Mouse (Mus musculus) liver, embryonic 11.5 days (tissue): ENCODE measurements around the gene Fgfr2. TPM values are rescaled to one million over a fixed set of nuclear protein-coding genes. Genes with fewer than 3 reads are reported as not detected.
"Not testable (repeated sequence)": the region's sequence is repeated elsewhere in the genome, so short reads cannot be mapped to it uniquely, and the experiment has no call there.

Experiments used
- ATAC-seq: fragments of 200-750 bp; cut with Nextera tagmentation; replicated peaks from 2 replicates; pipeline ENCODE4 v1.8.0; 2017; ENCODE audit warnings: moderate number of reproducible peaks, mild to moderate bottlenecking, moderate TSS enrichment, moderate library complexity; ENCODE audit not compliant: low FRiP score
- DNase-seq: peaks from one replicate; pipeline ENCODE4 v3.0.0-alpha.2; 2017; ENCODE audit warnings: low spot score
- H3K27ac ChIP-seq: fragments of 300-500 bp; sonication (generic); 2 replicates; pipeline ENCODE4 v1.5.1; 2014; ENCODE audit warnings: mild to moderate bottlenecking, low read depth, low read length, control low read depth
- H3K27me3 ChIP-seq: fragments of 300-500 bp; sonication (generic); replicated peaks from 2 replicates; pipeline ENCODE4 v1.6.1; 2014; ENCODE audit warnings: low read length, mixed read lengths; ENCODE audit not compliant: control insufficient read depth, insufficient read depth
- H3K36me3 ChIP-seq: fragments of 300-500 bp; sonication (generic); 2 replicates; pipeline ENCODE4 v1.6.1; 2014; ENCODE audit warnings: mild to moderate bottlenecking, low read length, moderate library complexity, mixed read lengths; ENCODE audit not compliant: control insufficient read depth, insufficient read depth
- H3K4me1 ChIP-seq: fragments of 300-500 bp; sonication (generic); replicated peaks from 2 replicates; pipeline ENCODE4 v1.6.1; 2014; ENCODE audit warnings: low read length, mixed read lengths; ENCODE audit not compliant: control insufficient read depth, insufficient read depth
- H3K4me2 ChIP-seq: fragments of 300-500 bp; sonication (generic); 2 replicates; pipeline ENCODE4 v1.6.1; 2014; ENCODE audit warnings: mild to moderate bottlenecking, control low read depth, moderate library complexity
- H3K4me3 ChIP-seq: fragments of 300-500 bp; sonication (generic); 2 replicates; pipeline ENCODE4 v1.5.1; 2014; ENCODE audit warnings: low read depth, low read length, control low read depth
- H3K9ac ChIP-seq: fragments of 300-500 bp; sonication (generic); 2 replicates; pipeline ENCODE4 v1.6.1; 2014; ENCODE audit warnings: low read depth, low read length, control low read depth
- H3K9me3 ChIP-seq: fragments of 300-500 bp; sonication (generic); 2 replicates; pipeline ENCODE4 v1.6.1; 2016; ENCODE audit warnings: low read length, inconsistent platforms, mixed read lengths; ENCODE audit not compliant: control insufficient read depth
- WGBS: fragments of 180-500 bp; shearing (Covaris S2); extraction: QIAGEN DNeasy Blood & Tissue Kit; methylation state at CpG from one replicate; pipeline ENCODE4 v1.1.7; 2014; 5-methylcytosine and 5-hydroxymethylcytosine counted together
- polyA plus RNA-seq: library from polyadenylated mRNA; unstranded; fragments of >200 nt; fragmentation: Nextera tagmentation; extraction: Ambion mirVana; gene quantifications from 2 replicates; pipeline ENCODE4 v1.2.1, GENCODE M21; 2014

The Fgfr2 gene
- polyA plus RNA-seq, 1 experiment from 2014 or later, result 32.6 TPM

DNA sequence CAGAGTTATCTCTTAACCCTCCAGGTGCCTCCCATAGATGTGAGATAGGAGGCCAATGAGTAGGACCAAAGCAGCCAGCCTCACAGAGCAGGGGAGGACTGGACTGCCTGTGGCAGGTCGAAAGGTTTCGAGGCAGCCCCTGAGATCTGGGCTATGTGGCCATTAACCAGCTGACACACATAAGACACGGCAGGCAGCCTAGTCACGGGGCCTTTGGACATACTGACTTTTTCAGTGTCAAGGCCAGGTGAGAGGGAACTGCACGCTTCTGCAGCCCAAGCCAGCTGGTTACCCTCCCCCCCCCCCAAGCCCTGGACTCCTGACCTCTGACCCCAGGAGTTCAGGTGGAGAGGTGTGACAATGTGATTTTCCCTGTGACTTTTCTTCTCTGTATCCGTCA lies 458.3 kb downstream of the Fgfr2 start:
- DNase-seq (no peak), ATAC-seq (peak; percentile 41)
- Histone ChIP-seq H3K4me3 (no peak overlapping the region), H3K9ac (no peak overlapping the region), H3K4me2 (no peak overlapping the region), H3K4me1 (peaks cover 5% of the 10 kb centered on the region), H3K9me3 (no peaks in the 10 kb centered on the region), H3K27ac (no peak overlapping the region), H3K36me3 (no peaks in the 10 kb centered on the region), H3K27me3 (no peaks in the 10 kb centered on the region)
- 69% methylated on average over 6 of the region's 6 CpGs for WGBS

DNA sequence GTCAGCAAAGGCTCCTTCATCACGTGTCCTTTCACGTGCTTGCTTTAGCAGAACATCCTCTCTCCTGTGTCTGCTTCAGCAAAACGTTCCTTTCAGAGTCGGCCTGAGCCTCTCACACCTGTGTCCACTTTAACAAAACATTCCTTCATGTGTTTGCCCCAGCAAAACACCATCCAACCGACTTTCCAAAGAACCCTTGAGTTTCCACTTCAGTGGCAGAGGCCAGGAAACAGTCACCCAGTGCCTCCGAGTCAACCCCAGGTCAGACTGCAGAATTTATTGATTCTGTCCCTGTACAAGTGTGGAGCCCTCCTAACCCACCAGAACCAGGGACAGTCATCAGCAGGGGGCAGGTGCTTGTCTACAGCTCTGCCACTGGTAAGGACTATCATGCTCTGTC lies 460.3 kb downstream of the Fgfr2 start:
- not testable (repeated sequence) for DNase-seq, H3K9me3 ChIP-seq, H3K27ac ChIP-seq, H3K36me3 ChIP-seq, H3K4me2 ChIP-seq, H3K27me3 ChIP-seq, H3K9ac ChIP-seq, ATAC-seq, H3K4me3 ChIP-seq
- peaks cover 14% of the 10 kb centered on the region for H3K4me1 ChIP-seq
- 78% methylated on average over 6 of the region's 6 CpGs for WGBS

DNA sequence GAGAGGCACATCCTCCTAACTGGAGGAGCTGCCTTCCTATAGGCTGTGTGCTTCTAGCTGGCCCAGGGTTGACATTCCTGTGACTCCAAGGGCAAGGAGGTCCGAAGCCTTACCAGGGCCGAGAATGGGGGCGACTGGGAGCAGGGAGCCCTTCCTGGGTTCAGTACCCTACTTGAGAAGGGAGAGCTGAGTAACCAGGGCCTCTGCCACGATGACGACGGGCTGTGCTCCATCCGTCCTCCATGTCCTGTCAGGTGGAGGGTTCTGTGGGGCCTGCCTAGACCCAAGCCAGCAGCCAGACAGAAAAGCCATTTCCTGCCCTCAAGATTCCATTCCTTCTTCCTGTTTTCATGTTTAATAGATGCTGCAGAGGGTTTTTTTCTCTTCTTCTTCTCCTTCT lies 463.5 kb downstream of the Fgfr2 start:
- Histone ChIP-seq H3K9me3 (no peaks in the 10 kb centered on the region), H3K36me3 (no peaks in the 10 kb centered on the region), H3K4me3 (no peak overlapping the region), H3K27ac (no peak overlapping the region), H3K27me3 (no peaks in the 10 kb centered on the region), H3K4me1 (peaks cover 22% of the 10 kb centered on the region), H3K9ac (no peak overlapping the region), H3K4me2 (no peak overlapping the region)
- WGBS, result 46% methylated on average over 7 of the region's 7 CpGs
- DNase-seq (no peak), ATAC-seq (no peak)

DNA sequence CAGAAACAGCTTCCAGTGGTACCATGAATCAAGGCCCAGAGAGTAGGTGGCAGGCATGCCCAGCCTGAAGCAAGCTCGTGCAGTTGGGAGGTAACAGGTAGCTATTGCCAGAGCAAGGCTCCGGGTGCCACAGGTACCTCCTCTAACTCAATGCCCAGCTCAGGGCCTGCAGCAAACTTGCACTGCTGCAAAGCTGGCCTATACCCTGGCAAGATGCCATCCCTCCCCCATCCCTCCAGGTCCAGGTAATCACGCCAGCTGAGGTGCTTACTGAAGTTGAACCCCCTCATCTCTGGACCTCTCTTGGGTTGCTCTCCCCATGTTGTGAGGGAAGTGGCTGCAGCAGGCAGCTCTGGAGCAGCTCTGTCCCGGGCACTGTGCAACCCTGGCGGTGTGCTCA lies 464.5 kb downstream of the Fgfr2 start:
- Histone ChIP-seq H3K27me3 (no peaks in the 10 kb centered on the region), H3K4me2 (no peak overlapping the region), H3K9me3 (no peaks in the 10 kb centered on the region), H3K4me1 (peaks cover 22% of the 10 kb centered on the region), H3K27ac (no peak overlapping the region), H3K9ac (no peak overlapping the region), H3K4me3 (no peak overlapping the region), H3K36me3 (no peaks in the 10 kb centered on the region)
- 80% methylated on average over 5 of the region's 5 CpGs for WGBS
- ATAC-seq (no peak), DNase-seq (no peak)

DNA sequence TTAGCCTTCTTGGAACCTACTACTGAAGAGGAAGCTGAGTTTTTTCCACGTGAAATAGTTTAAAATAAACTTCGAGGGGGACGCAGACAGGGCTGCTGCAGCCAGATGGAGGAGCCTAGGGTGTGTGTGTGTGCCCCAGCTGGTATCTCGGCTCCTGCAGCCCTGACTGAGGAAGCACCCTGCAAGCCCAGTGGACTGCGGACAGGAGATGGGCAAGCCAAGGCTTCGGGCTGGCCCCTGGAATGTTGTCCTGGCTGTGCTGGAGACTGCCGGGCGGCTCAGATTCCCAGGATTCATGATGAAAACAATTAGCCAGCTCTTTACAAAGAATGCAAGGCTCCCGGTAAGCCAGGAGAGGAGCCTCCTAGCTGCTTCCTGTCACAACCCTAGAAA lies 465.1 kb downstream of the Fgfr2 start:
- WGBS, result 25% methylated on average over 9 of the region's 9 CpGs
- ATAC-seq, result no peak
- H3K27ac ChIP-seq, result no peak overlapping the region; the same call in 1 of the 2 replicates

DNA sequence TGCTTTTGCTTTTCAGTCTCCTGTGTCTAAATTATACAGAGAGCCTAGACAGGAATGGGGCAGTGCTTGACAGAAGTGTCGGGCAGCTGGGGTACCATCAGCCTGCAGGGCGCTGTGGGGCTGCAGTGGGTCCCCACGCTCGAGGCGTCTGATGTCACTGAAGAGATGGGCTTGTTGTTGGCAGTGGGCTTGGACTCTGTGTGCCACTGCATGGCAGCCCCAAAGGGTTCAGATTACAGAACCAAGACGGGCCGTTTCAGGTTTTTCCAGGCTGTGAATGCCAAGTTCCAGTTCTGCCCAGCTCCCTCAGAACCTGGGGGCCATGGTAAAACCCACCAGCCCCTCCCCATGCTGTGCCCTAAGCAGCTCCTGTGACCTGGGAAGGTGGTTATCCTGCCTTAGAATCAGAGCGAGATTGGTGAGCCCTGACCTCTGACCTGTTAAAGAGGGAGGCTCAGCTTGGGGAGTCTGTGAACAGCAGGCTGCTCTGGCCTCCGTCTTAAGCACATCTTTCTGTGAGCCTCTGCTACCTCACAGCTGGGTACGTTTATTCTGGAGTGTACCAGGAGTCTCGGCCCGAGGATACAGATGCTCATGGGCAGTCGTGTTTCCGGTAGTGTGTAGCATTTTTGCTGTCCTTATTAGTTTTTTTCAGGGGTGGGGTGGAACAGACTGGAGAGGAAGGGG lies 465.6 kb downstream of the Fgfr2 start:
- H3K27ac ChIP-seq, result no peak overlapping the region
- no peaks in the 10 kb centered on the region for H3K27me3 ChIP-seq
- no peaks in the 10 kb centered on the region for H3K9me3 ChIP-seq
- H3K4me1 ChIP-seq, result peaks cover 22% of the 10 kb centered on the region
- 60% methylated on average over 14 of the region's 14 CpGs for WGBS
- no peak overlapping the region for H3K4me3 ChIP-seq
- DNase-seq (no peak), ATAC-seq (no peak)
- H3K9ac ChIP-seq, result no peak overlapping the region
- H3K4me2 ChIP-seq, result no peak overlapping the region
- no peaks in the 10 kb centered on the region for H3K36me3 ChIP-seq

More for the DNA sequence above, 465.1 kb downstream of the Fgfr2 start:
- H3K4me2 ChIP-seq, result no peak overlapping the region
- H3K4me1 ChIP-seq, result peaks cover 22% of the 10 kb centered on the region
- H3K9me3 ChIP-seq, result no peaks in the 10 kb centered on the region
- no peaks in the 10 kb centered on the region for H3K27me3 ChIP-seq
- no peaks in the 10 kb centered on the region for H3K36me3 ChIP-seq
- no peak for DNase-seq
- no peak overlapping the region for H3K4me3 ChIP-seq
- H3K9ac ChIP-seq, result no peak overlapping the region

DNA sequence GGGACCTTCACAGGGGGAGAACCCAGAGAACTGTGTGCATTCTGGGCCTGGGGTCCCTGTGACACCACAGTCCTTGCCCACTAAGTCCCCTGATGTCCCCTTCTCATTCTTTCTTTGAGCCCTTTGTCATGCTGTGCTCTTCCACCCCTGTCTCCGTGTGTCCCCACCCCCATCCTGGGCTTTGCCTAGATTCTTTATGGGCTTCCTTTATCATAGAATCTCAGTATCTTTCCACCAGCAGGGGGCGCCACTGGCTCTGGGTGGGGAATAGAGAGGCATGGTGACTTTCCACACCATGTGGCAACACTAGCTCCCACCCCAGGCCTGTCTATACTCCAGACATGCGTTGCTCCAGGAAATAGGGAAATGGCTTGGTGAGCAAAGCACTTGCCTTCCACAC lies 466.6 kb downstream of the Fgfr2 start:
- 6% methylated on average over 3 of the region's 3 CpGs for WGBS
- H3K4me3 ChIP-seq, result no peak overlapping the region
- no peaks in the 10 kb centered on the region for H3K9me3 ChIP-seq
- peak overlapping the region; percentile 48 for H3K4me2 ChIP-seq
- DNase-seq (peak; percentile 77), ATAC-seq (peak; percentile 59)
- H3K4me1 ChIP-seq, result peaks cover 22% of the 10 kb centered on the region
- H3K9ac ChIP-seq, result no peak overlapping the region
- no peaks in the 10 kb centered on the region for H3K27me3 ChIP-seq
- 0 out of 2 replicates have a peak overlapping the region, but pooled peaks have one; percentile 21 for H3K27ac ChIP-seq
- H3K36me3 ChIP-seq, result no peaks in the 10 kb centered on the region

DNA sequence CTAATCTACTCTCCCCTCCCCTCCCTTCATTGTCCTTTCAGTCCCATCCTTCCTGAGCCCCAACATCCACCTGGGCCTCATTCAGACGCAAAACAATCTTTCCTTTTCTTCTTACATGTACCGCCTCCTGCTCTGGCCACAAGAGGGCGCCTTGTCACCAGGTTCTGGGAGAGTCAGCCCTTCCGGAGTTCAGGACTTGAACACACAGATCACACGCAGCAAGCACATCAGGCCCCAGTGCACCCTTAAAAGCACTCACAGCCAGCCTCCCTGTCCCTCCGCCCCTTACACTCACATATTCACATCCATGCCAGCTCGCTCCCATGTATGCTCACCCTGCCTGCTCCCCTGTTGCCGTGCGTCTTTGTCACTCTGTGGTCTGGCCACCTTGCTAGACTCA lies 467.1 kb downstream of the Fgfr2 start:
- no peaks in the 10 kb centered on the region for H3K27me3 ChIP-seq
- ATAC-seq, result peak; percentile 67
- H3K4me2 ChIP-seq, result peak overlapping the region; percentile 48
- no peak overlapping the region for H3K4me3 ChIP-seq
- H3K36me3 ChIP-seq, result no peaks in the 10 kb centered on the region
- H3K4me1 ChIP-seq, result peaks cover 22% of the 10 kb centered on the region
- no peaks in the 10 kb centered on the region for H3K9me3 ChIP-seq
- H3K9ac ChIP-seq, result no peak overlapping the region
- 14% methylated on average over 9 of the region's 9 CpGs for WGBS
- peak; percentile 85 for DNase-seq
- 0 out of 2 replicates have a peak overlapping the region, but pooled peaks have one; percentile 21 for H3K27ac ChIP-seq

DNA sequence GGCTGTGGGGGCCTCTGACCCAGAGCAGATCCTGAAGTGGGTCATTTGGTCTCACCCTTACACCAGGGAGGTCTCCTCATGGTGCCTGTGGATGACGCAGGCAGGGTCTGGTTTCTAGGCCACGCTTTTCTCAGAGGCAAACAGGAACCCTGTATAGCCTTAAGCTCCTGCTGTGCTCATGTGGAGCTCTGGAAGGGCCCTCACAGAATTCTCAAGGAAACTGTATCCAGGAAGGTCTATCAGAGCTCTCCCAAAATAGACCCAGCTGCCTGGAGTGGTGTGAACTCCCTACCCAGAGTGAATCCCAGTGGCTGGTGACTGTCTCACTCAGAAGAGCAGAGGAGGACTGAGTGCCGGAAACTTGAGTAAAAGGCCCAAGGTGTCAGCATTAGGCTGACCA lies 468.7 kb downstream of the Fgfr2 start:
- DNase-seq (no peak), ATAC-seq (no peak)
- H3K9ac ChIP-seq, result no peak overlapping the region
- no peaks in the 10 kb centered on the region for H3K36me3 ChIP-seq
- H3K27me3 ChIP-seq, result no peaks in the 10 kb centered on the region
- no peak overlapping the region for H3K4me3 ChIP-seq
- WGBS, result 76% methylated on average over 3 of the region's 3 CpGs
- no peak overlapping the region for H3K4me2 ChIP-seq
- H3K4me1 ChIP-seq, result peaks cover 16% of the 10 kb centered on the region
- no peaks in the 10 kb centered on the region for H3K9me3 ChIP-seq
- H3K27ac ChIP-seq, result no peak overlapping the region
